Mouse (Mus musculus) left cerebral cortex, adult 11 months (tissue): ENCODE data around the gene Gga2.

Experiments
- DNase-seq: peaks from one replicate; pipeline ENCODE4 v3.0.0; 2022; ENCODE audit warnings: low spot score

Gene Gga2

GRCm38 (mm10) chr7:122020667-122021354 lies at the start of gene Gga2:
Gene Gga2 (minus strand): TSS chr7:122021222.
- DNase-seq = peak; percentile 81

- no peak for DNase-seq
Observed at GRCm38 (mm10) chr7:122067517-122068381, 46.7 kb upstream of the Gga2 start.

- peak; percentile 93 for DNase-seq
Observed at GRCm38 (mm10) chr7:122066945-122067516, 46.0 kb upstream of the Gga2 start, which contains the start of the genes Ubfd1 and Ears2. Gene Ubfd1 (plus strand): TSS chr7:122067175. Gene Ears2 (minus strand): TSS chr7:122067263.

- no peak for DNase-seq
Observed at GRCm38 (mm10) chr7:122066102-122066944, 45.3 kb upstream of the Gga2 start.

- no peak for DNase-seq
Observed at GRCm38 (mm10) chr7:122065656-122066055, 44.6 kb upstream of the Gga2 start.

GRCm38 (mm10) chr7:122056633-122057032 lies 35.6 kb upstream of the Gga2 start:
- no peak for DNase-seq

- DNase-seq = no peak
Observed at GRCm38 (mm10) chr7:122050834-122051233, 29.8 kb upstream of the Gga2 start.

GRCm38 (mm10) chr7:122048191-122048590 lies 27.2 kb upstream of the Gga2 start:
- no peak for DNase-seq

GRCm38 (mm10) chr7:122046813-122047212 lies 25.8 kb upstream of the Gga2 start:
- DNase-seq = no peak

- no peak for DNase-seq
Observed at GRCm38 (mm10) chr7:122045711-122046110, 24.7 kb upstream of the Gga2 start.

- peak; percentile 38 for DNase-seq
Observed at GRCm38 (mm10) chr7:122045181-122045634, 24.2 kb upstream of the Gga2 start.

- no peak for DNase-seq
Observed at GRCm38 (mm10) chr7:122044106-122044505, 23.1 kb upstream of the Gga2 start.

- DNase-seq = no peak
Observed at GRCm38 (mm10) chr7:122034348-122034747, 13.3 kb upstream of the Gga2 start.

GRCm38 (mm10) chr7:122033371-122033770 lies 12.3 kb upstream of the Gga2 start:
- no peak for DNase-seq

- DNase-seq = no peak
Observed at GRCm38 (mm10) chr7:122022131-122022530, 1.1 kb upstream of the Gga2 start.

GRCm38 (mm10) chr7:122020273-122020666 lies 752 bp downstream of the Gga2 start:
- no peak for DNase-seq

GRCm38 (mm10) chr7:122018978-122019377 lies 2.0 kb downstream of the Gga2 start:
- peak; percentile 46 for DNase-seq

- DNase-seq = no peak
Observed at GRCm38 (mm10) chr7:122018247-122018646, 2.8 kb downstream of the Gga2 start.

- DNase-seq = no peak
Observed at GRCm38 (mm10) chr7:122015734-122016133, 5.3 kb downstream of the Gga2 start.

GRCm38 (mm10) chr7:122015105-122015504 lies 5.9 kb downstream of the Gga2 start:
- DNase-seq = no peak

- DNase-seq = no peak
Observed at GRCm38 (mm10) chr7:122012949-122013348, 8.1 kb downstream of the Gga2 start.

- no peak for DNase-seq
Observed at GRCm38 (mm10) chr7:122012370-122012769, 8.7 kb downstream of the Gga2 start.
